In the genomic region with DNA sequence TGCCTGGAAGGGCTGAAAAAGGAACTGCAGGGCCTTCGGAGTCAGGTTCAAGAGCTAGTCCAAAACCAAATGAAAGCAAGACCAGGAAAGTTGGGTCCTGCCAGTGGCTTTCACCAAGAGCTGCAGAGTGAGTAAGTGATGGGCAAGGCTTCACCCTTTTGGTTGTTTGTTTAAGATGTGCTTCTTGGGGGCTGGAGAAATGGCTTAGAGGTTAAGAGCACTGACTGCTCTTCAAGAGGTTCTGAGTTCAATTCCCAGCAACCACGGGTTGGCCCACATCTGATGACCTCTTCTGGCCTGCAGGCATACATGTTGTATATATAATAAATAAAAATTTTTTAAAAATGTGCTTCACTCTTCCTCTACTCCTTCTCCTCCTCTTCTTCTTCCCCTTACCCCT, we compare ENCODE assay signal across 24 mouse cellular contexts.
"Had no signal": no experiment of that assay in that cellular context is flagged by ENCODE, and none has a peak within 500 bp of the region (broad histone marks: within the 10 kb centered on the region; RNA-seq: fewer than 3 reads in every experiment).

No protein-coding gene starts in this region.

- DNase-seq: gastrocnemius, postnatal 14 days; gastrocnemius, postnatal 36 days; heart, adult 11 months; heart, adult 2 months; heart, postnatal 14 days; heart, postnatal 36 days; kidney, adult 18-20 months; kidney, adult 8-10 months; kidney, postnatal 10 days; kidney, postnatal 25 days; kidney, postnatal 4 days; left cerebral cortex, postnatal 4 days; liver, embryonic 13.5 days had no signal

- H3K9ac ChIP-seq: hindbrain, embryonic 13.5 days; hindbrain, embryonic 15.5 days; limb, embryonic 15.5 days had no signal

- H3K36me3 ChIP-seq: hindbrain, embryonic 13.5 days; hindbrain, embryonic 15.5 days; limb, embryonic 15.5 days had no signal

- H3K4me3 ChIP-seq: heart, adult 2 months; heart, embryonic 13.5 days; heart, embryonic 15.5 days; hindbrain, embryonic 13.5 days; hindbrain, embryonic 15.5 days; layer of hippocampus, adult 2 months; left cerebral cortex, adult 2 months had no signal

- H3K4me2 ChIP-seq: heart, embryonic 11.5 days; heart, embryonic 15.5 days; hindbrain, embryonic 13.5 days; limb, embryonic 15.5 days had no signal

- H3K27me3 ChIP-seq: heart, embryonic 13.5 days; heart, embryonic 15.5 days; hindbrain, embryonic 13.5 days; hindbrain, embryonic 15.5 days; limb, embryonic 12.5 days; limb, embryonic 15.5 days; liver, embryonic 13.5 days had no signal

- ATAC-seq: hindbrain, postnatal 0 days; intestine, postnatal 0 days had no signal

- H3K9me3 ChIP-seq: heart, embryonic 13.5 days; heart, embryonic 15.5 days; hindbrain, embryonic 13.5 days; hindbrain, embryonic 15.5 days; limb, embryonic 12.5 days; limb, embryonic 15.5 days; liver, embryonic 13.5 days had no signal

- H3K27ac ChIP-seq: heart, adult 2 months; heart, embryonic 13.5 days; heart, embryonic 15.5 days; hindbrain, embryonic 13.5 days; hindbrain, embryonic 15.5 days; hindbrain, postnatal 0 days; layer of hippocampus, adult 2 months; left cerebral cortex, adult 2 months; limb, embryonic 12.5 days; limb, embryonic 15.5 days; liver, embryonic 13.5 days had no signal
